Mouse (Mus musculus) CH12.LX (cell line): Measurements from ENCODE around the gene BC017158.

Experiments used
- CHD2 ChIP-seq: IDR thresholded peaks from 2 replicates; pipeline ENCODE4 v1.6.1; 2011; ENCODE audit warnings: low read length, improper control_type of control experiment
- CTCF ChIP-seq, 2 experiments: IDR thresholded peaks in 1 of 2; conservative IDR thresholded peaks in 1 of 2; 2 replicates each; pipeline ENCODE4 v1.5.1; 2011 to 2012; ENCODE audit warnings: low read depth in 2 of 2, low read length in 2 of 2, improper control_type of control experiment in 1 of 2, inconsistent platforms in 1 of 2, mild to moderate bottlenecking in 1 of 2, moderate library complexity in 1 of 2
- E2F4 ChIP-seq: IDR thresholded peaks from 2 replicates; pipeline ENCODE4 v1.6.1; 2011; ENCODE audit warnings: low read depth, low read length, improper control_type of control experiment; ENCODE audit not compliant: insufficient replicate concordance
- EP300 ChIP-seq: IDR thresholded peaks from 2 replicates; pipeline ENCODE4 v1.6.1; 2011; ENCODE audit warnings: low read length, improper control_type of control experiment
- ETS1 ChIP-seq: conservative IDR thresholded peaks from 2 replicates; pipeline ENCODE4 v1.6.1; 2012; ENCODE audit warnings: low read depth, mild to moderate bottlenecking, inconsistent platforms, low read length, improper control_type of control experiment, moderate library complexity
- HCFC1 ChIP-seq: IDR thresholded peaks from 2 replicates; pipeline ENCODE4 v1.6.1; 2012; ENCODE audit warnings: low read depth, mild to moderate bottlenecking, inconsistent platforms, low read length, improper control_type of control experiment
- MXI1 ChIP-seq: IDR thresholded peaks from 2 replicates; pipeline ENCODE4 v1.6.1; 2011; ENCODE audit warnings: mild to moderate bottlenecking, low read depth, low read length, improper control_type of control experiment
- POLR2A ChIP-seq: IDR thresholded peaks from 2 replicates; pipeline ENCODE4 v1.6.1; 2011; ENCODE audit warnings: low read depth, mild to moderate bottlenecking, improper control_type of control experiment, low read length
- ZNF384 ChIP-seq: IDR thresholded peaks from 2 replicates; pipeline ENCODE4 v1.6.1; 2012; ENCODE audit warnings: low read depth, low read length, improper control_type of control experiment, inconsistent platforms

GRCm38 (mm10) chr7:128345691-128346090 is 47.7 kb upstream of the BC017158 start:
- TF ChIP-seq CTCF (conservative IDR thresholded peaks at IDR 0.05 in 1 of 2, IDR thresholded peaks at IDR 0.05 in 1 of 2; ENCODE audit: low read depth in 2 of 2, low read length in 2 of 2): no peak
- no peak for TF ChIP-seq MXI1
- TF ChIP-seq ZNF384: no peak
- TF ChIP-seq E2F4: no peak
- no peak for TF ChIP-seq HCFC1
- no peak for TF ChIP-seq EP300
- no peak for TF ChIP-seq POLR2A
- no peak for TF ChIP-seq CHD2
- no peak for TF ChIP-seq ETS1
